Mouse (Mus musculus) CH12.LX (cell line): ENCODE measurements around the gene Trmt61a.

ENCODE experiments used
- CTCF ChIP-seq, 2 experiments: IDR thresholded peaks in 1 of 2; conservative IDR thresholded peaks in 1 of 2; 2 replicates each; pipeline ENCODE4 v1.5.1; 2011 to 2012; ENCODE audit warnings: low read depth in 2 of 2, low read length in 2 of 2, improper control_type of control experiment in 1 of 2, inconsistent platforms in 1 of 2, mild to moderate bottlenecking in 1 of 2, moderate library complexity in 1 of 2
- POLR2A ChIP-seq: IDR thresholded peaks from 2 replicates; pipeline ENCODE4 v1.6.1; 2011; ENCODE audit warnings: low read depth, mild to moderate bottlenecking, improper control_type of control experiment, low read length

DNA sequence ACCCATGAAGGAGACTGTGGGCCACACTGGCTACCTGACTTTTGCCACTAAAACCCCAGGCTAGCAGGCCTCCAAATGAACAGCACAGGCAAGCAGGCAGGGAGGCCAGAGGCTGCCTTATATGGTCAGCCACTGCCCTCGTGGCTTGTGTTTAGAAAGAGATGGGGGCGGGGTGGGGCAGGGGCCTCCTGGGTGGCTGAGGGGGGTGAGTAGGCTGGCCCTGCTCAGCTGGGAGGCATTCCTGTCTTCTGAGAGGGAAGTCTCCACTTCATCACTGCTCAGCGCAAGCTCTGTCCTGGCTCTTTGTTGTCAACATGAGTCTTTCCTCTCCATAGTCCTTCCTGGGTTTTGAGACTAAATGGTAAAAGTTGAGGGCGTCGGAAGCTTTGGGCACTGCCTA lies 4.9 kb downstream of the Trmt61a start:
- TF ChIP-seq CTCF (conservative IDR thresholded peaks at IDR 0.05 in 1 of 2, IDR thresholded peaks at IDR 0.05 in 1 of 2; ENCODE audit: low read depth in 2 of 2, low read length in 2 of 2) (no peak), POLR2A (no peak)
